Mouse (Mus musculus): ENCODE results near the gene Pdcl. TPM values are rescaled to one million over a fixed set of nuclear protein-coding genes. Genes with fewer than 3 reads are reported as not detected.

Pdcl gene
- polyA plus RNA-seq, 1 experiment: 48.1 TPM

- TF ChIP-seq POLR2A (IDR thresholded peaks at IDR 0.05; ENCODE audit: borderline replicate concordance, extremely low read depth, insufficient read depth, insufficient read length, poor library complexity, severe bottlenecking) (no peak), CTCF (IDR thresholded peaks at IDR 0.05; ENCODE audit: borderline replicate concordance, extremely low read depth, insufficient read depth, insufficient read length) (no peak)
- DNase-seq (ENCODE audit: low read depth): no peak
Measured at GRCm38 (mm10) chr2:37326215-37326614, 32.9 kb downstream of the Pdcl start, which contains the start of gene Olfr368. TSS of gene Olfr368 (plus strand) at chr2:37326515.

Other genes starting within 250 kb of the Pdcl start
- gene Olfr362, start 241.4 kb downstream of the Pdcl start, polyA plus RNA-seq (2012; rRNA removed): not detected in 2 replicates
- gene Olfr364-ps1, start 220.0 kb downstream of the Pdcl start, polyA plus RNA-seq (2012; rRNA removed): not detected in 2 replicates
- not detected in 2 replicates for gene Olfr365, start 171.1 kb downstream of the Pdcl start, polyA plus RNA-seq (2012; rRNA removed)
- not detected in 2 replicates for gene Olfr366, start 147.8 kb downstream of the Pdcl start, polyA plus RNA-seq (2012; rRNA removed)
- gene Olfr368, start 32.8 kb downstream of the Pdcl start, polyA plus RNA-seq (2012; rRNA removed): not detected in 2 replicates
- gene Rc3h2, start 63.6 kb upstream of the Pdcl start, polyA plus RNA-seq (2012; rRNA removed): 29.3 and 37.8 TPM in 2 replicates
- 9.7 and 11.9 TPM in 2 replicates for gene Zbtb26, start 83.8 kb upstream of the Pdcl start, polyA plus RNA-seq (2012; rRNA removed)
- 15.8 and 17.7 TPM in 2 replicates for gene Zbtb6, start 83.8 kb upstream of the Pdcl start, polyA plus RNA-seq (2012; rRNA removed)
- gene Rabgap1, start 83.9 kb upstream of the Pdcl start, polyA plus RNA-seq (2012; rRNA removed): 47.0 and 55.1 TPM in 2 replicates
- gene Gpr21, start 157.0 kb upstream of the Pdcl start, polyA plus RNA-seq (2012; rRNA removed): 4.8 and 11.5 TPM in 2 replicates